Mouse (Mus musculus) adrenal gland, adult (tissue): Measurements from ENCODE around the gene Urad.

Experiments
- DNase-seq, 2 experiments: peaks; one replicate each; pipeline ENCODE4 v3.0.0; 2022 to 2023; ENCODE audit warnings: low spot score in 1 of 2; ENCODE audit not compliant: inconsistent age in 2 of 2

The Urad gene

DNA sequence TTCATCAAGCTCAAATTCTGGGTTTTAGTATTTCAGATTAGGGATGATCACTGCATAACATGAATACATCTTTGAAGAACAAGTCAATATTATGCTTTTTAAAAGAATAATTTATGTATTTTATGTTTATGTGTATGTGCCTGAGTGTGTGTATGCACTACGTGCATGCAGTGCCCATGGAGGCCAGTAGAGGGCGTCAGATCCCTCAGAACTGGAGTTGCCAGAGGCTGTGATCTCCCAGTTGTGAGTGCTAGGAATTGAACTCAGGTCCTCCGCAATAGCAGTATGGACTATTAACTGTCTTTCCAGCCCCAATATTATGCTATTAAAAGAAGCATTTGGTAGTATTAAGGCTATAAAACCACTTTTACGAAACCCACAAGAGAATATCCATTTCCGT lies 5.4 kb upstream of the Urad start:
- DNase-seq: no peak

- no peak for DNase-seq
Measured at GRCm38 (mm10) chr5:147325931-147326330, 3.7 kb upstream of the Urad start.

DNA sequence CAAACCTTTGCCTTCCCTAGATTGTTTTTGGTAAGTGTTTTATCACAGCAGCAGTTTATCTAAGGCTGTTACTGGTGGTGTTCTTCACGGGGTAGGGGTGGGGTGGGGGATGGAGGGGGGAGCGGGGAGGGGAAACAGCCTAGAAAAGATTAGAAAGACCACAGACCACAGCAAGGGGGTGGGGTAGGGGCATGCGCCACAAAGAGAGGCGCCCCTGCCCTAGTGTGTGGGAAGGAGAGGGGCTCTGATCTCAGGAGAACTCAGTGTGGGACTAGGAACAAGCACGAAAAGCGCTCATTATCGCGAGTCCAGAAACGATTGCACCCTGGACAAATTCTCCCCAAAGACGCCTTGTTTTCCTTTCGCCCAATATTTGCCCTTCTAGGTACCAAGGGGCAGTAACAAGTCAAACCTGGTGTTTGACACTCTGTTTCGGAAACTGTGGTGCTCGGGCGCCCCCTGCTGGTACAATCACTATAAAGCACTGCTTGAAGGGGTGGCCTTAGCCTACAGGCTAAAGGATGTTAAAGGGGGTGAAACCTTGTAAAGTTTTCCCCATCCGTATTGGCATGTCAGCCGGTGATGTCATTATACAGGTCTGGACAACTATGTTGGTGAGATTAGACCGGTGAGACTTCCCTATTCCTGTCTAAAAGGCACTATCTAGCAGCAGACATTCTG lies 1.1 kb upstream of the Urad start:
- DNase-seq: peak; percentile 44 to 87

GRCm38 (mm10) chr5:147319653-147320052 lies 2.6 kb downstream of the Urad start:
- peak in 1 of 2 experiments; percentile 71 for DNase-seq

- DNase-seq: no peak
Measured at GRCm38 (mm10) chr5:147317991-147318390, 4.2 kb downstream of the Urad start.

DNA sequence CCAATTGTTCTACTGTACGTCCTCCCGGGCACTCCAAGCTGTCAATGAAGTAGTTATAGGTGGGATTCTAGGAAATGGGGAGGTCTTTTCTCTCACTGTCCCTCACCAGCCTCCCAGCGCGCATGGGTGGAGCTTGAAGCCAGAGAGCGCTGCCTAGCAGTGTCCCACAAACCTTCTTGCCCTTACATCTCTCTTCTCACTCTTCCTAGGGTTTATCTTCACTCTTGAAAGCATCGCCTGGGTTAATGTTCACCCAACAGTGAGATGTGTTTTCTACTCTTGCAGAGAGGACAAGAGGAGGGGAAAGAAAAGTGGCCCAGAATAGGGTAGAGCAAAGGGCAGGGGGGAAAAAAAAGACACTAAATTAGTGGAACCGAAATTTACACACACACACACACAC lies 4.9 kb downstream of the Urad start:
- no peak for DNase-seq

- DNase-seq: no peak
Measured at GRCm38 (mm10) chr5:147315432-147316075, 6.7 kb downstream of the Urad start.

DNA sequence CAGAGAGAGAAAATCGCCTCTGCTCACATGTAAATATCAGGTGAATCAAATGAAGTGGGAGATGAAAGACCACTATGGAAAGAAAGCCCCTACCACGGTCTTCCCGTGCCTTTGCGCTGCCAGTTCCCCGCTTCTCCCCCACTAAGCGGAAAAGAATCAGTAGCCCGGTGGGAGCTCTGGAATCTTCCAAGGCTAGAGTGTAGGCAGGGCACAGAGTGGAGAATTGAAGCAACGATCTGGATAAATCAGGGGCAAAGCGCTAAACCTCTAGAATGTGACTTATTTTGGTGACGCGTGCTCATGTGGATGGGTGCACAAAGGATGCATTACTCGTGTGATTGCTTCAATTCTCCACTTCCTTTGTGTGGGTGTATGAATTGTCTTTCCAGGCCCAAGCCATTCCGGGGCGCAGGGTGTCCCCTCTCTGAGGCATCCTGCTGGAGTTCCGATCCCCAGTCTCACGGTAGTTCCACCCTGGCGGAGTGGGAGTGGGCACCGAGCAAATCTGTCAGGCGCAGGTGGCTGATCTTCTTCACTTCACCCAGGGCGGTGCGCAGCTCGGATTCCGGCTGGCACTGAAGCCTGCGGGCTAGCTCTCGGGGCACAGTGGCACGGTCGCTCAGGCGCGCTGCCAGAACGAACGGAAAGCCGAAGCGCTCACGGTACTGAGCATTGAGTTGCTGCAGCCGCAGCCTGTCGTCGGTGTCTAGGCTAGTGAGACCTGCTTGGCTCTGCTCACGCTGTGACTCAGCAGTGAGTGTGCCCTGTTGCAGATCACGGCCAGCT lies 7.4 kb downstream of the Urad start:
- DNase-seq: peak; percentile 64 to 80

DNA sequence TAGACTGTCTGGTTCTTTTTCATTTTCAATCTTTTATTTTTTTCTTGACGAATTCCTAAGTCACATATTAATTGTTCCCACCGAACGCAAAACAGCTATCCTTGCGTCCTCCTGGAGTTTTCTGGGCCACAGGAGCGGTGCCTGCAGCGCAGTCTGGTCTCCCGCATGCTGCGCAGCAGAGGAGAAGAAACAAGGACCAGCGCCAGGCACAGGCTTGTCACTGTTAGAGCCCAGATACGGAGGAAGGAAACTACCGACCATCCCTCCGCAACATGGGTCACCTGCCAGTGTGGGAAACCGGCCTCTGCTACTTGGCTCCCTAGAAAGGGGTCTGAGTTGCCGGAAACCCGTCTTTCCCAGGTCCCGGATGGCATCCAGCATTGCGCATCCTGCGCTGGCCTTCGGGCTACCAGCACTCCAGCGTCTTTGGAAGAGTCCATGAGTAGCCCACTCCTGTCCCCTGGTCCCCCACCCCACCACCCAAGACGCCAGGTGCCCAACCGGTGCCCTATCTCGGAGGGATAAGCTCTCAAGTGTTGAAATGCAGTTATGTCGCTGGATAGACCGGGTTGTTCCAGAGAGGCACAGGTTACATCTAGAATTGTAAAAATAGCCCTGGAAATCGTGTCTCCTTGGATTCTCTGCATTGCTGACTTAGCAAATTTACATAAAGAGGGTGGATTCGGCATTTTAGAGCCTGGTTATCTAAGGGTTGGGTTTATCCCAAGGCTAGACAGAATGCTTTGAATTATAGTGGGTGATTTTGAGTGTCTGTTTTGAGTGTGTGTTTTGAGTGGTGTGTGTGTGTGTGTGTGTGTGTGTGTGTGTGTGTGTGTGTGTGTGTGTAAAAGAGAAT lies 9.2 kb downstream of the Urad start:
- DNase-seq: no peak

DNA sequence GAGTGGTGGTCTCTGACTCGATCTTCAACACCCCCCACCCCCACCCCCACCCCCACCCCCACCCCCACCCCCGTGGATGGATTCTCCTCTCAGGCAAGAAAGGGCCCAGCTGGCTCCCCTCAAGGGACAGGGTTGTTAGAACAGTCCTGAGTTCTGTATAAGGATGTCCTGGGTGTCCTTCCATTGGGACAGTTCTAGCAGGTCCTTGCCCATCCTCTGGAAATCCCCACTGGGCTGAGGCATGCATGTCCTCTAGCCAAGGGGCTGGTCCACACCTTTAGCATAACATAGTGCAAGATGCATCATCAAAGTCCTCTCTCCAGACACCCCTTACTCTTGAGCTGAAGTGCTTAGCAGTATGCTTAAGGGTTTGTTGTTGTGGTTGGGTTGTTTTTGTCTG lies 12.5 kb downstream of the Urad start:
- DNase-seq: no peak

DNA sequence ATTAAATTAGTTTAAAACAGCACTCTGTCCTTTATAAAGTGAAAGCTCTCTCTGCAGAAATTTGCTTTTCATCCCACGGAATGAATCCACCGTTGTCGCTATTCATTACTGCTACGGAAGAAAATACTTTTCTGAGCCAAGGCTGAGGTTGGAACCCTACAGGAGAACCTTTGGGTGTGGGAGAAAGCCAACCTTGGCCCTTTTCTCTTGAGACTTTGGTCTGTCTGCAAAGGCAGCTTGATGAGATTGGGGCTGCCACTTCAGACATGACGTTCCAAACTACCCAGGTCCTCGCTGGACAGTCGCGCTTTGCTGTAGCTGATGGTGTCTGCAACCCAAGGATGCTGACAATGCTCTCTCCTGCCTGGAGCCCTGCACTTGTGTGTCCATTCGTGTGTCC lies 13.8 kb downstream of the Urad start:
- no peak for DNase-seq

- DNase-seq: no peak
Measured at GRCm38 (mm10) chr5:147307398-147307785, 14.8 kb downstream of the Urad start.

DNA sequence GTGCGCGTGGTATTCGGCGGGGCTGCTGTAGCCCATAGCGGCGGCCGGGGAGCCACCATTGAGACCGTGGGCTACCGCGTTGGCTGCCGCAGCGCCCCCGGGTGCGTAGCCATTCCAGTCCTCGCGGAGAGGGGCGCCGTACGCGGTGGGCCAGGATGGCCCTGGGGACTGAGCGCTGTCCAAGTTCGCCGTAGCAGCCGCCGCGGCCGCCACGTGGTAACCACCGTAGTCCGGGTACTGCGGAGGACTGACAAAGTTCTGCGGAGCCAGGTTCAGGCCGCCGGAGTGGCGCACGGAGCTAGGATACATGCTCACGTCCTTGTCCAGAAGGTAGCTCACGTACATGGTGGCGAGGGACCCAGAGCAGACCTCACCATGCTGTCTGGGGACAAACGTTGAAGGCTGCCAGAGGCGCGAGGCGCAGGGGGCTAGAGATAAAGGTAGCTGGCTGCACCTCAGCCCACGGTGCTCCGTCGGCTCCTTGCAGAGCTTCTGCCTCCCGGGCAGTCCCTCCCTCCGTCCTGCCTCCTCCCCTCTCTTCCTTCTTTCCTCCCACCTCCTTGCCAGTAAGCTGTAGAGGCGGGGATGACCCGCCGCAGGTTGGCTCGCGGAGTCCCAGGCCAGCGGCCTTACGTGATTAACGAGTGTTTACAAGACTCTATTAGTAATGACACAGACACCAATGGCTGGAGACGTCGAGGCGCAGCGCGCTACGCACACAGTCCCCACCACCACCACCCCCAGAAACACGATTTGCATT lies 15.4 kb downstream of the Urad start, which contains the start of gene Cdx2:
Gene Cdx2 (minus strand): TSS at position 633 of the 760 bp plus-strand sequence.
- DNase-seq: no peak

DNA sequence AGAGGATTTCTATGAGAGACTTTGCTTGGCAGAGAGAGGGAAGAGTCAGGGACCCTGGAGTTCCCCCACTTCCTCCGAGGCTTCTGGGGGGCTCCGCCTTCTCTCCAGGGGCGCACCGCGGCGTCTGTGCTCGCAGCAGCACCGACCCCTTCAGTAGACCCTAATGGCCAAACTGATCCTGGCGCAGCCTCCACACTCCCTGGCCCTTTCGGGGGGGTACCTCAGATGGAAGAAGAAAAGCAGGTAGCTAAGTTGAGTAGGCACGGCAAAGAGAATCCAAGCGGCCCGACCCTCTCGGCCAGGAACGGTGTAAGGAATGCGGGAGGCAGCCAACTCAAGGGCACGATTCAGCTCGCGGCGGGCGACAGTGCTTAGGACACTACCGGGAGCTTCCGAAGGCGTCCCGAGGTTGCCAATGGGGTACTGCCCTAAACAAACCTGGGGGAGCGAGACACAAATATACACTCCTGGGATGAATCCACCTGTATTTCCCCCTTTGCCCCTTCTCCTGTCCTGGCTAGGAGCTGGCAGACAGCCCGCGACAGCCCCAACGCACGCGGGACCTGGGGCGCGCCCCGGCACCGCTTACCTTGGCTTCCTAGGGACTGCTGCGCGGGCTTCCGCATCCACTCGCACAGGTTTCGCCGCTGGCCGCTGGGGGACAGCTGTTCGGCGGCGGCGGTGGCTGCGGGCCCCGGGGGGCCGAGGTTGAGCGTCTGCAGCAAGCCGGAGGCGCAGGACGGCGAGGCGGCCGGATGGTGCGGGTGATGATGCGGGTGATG lies 16.2 kb downstream of the Urad start:
- no peak for DNase-seq

- DNase-seq: no peak
Measured at GRCm38 (mm10) chr5:147305166-147305565, 17.1 kb downstream of the Urad start.

DNA sequence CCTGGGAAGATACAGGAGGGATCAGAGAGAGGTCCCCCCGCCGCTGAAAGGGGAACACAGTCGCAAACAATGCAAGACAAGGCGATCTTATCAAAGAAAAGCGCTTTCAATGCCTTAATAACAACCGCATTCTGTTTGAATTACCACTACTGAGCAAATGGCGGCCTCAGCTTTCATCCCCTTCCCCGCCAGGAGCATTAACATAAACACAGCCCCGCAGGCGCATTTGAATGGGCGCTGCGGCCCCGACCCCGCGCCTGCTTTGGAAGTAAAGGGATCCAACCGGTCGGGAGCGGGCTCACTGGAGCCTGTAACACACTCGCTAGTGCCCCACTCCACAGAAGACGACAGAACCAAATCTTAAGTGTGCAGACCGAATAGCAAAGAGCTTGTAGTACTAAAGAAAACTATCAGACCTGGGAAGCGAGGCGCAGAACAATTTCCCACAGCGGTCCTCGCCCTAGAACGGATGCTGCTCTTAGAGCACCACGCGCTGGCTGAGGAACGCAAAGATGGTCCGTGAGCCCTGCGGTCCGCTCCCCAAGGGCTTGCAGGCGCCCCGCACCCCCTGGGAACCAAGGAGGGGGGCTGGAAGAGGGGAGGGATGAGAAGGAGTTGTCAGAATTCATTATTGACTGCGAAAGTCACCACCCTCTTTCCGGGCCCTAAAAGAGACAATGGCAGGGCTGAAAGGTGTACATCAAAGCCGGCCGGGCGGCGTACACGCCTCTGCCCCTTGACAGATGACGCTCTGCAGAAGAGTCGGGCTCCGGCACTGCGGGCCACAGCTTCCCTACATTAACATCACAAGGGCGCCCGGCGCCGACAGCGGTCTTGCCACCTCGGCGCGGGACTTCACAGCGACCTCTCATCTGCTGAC lies 17.7 kb downstream of the Urad start:
- DNase-seq: no peak

DNA sequence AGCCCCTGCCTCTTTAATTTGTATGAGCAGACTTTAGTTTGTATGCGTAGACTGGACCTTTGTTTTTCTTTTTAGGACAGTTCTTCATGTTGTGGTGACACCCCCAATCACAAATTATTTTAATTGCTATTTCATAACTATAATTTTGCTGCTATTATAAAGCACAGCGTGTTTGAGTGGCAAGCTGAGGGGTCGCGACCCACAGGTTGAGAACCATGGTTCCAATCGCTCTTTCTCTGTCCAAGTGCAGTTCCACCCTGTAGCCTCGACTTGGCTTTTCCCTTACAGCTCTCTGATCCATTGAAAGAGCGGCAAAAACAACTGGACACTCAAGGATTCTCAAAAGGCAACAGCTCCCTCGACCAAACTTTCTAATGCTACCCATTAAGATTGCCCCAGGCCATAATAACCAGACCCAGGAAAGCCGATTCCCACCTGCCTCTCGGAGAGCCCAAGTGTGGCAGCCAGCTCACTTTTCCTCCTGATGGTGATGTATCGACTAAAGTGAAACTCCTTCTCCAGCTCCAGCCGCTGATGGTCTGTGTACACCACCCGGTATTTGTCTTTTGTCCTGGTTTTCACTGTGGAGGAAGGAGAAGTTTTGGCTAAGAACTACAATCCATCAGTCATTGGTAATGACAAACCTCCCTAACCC lies 19.4 kb downstream of the Urad start:
- no peak for DNase-seq

- DNase-seq: no peak
Measured at GRCm38 (mm10) chr5:147302141-147302540, 20.1 kb downstream of the Urad start.
